Mouse (Mus musculus): ENCODE data around the gene Olfr355. TPM values are rescaled to one million over a fixed set of nuclear protein-coding genes. Genes with fewer than 3 reads are reported as not detected.

The Olfr355 gene
- polyA plus RNA-seq (2015; fragmentation: Nextera tagmentation; extraction: Ambion mirVana) = not detected in 2 replicates

GRCm38 (mm10) chr2:36928797-36929196 lies at the start of gene Olfr355:
Gene Olfr355, minus strand, starts transcription at chr2:36928897.
- H3K4me3 ChIP-seq = no peak within 1 kb of the TSS
- H3K36me3 ChIP-seq = no peaks in the 10 kb centered on the region
- H3K9ac ChIP-seq = no peak within 1 kb of the TSS
- peaks cover 14% of the 10 kb centered on the region; the same call in 1 of the 2 replicates for H3K9me3 ChIP-seq
- H3K27me3 ChIP-seq = no peaks in the 10 kb centered on the region
- no peak for ATAC-seq (ENCODE audit: insufficient number of reproducible peaks, insufficient read depth, low FRiP score, low TSS enrichment, low read depth)
- no peak within 1 kb of the TSS for H3K4me2 ChIP-seq
- H3K27ac ChIP-seq = no peak within 1 kb of the TSS
- H3K4me1 ChIP-seq = no peaks in the 10 kb centered on the region

- no peak within 1 kb of the TSS for H3K4me3 ChIP-seq
- no peak within 1 kb of the TSS for H3K9ac ChIP-seq
- no peak within 1 kb of the TSS for H3K4me2 ChIP-seq
- no peaks in the 10 kb centered on the region for H3K4me1 ChIP-seq
- H3K27ac ChIP-seq = no peak within 1 kb of the TSS
- ATAC-seq (ENCODE audit: insufficient number of reproducible peaks, insufficient read depth, low FRiP score, low TSS enrichment, low read depth) = no peak
- H3K36me3 ChIP-seq = no peaks in the 10 kb centered on the region
- WGBS = 79% methylated on average over 2 of the region's 2 CpGs
- no peaks in the 10 kb centered on the region for H3K27me3 ChIP-seq
- H3K9me3 ChIP-seq = peaks cover 13% of the 10 kb centered on the region; the same call in 1 of the 2 replicates
Observed at GRCm38 (mm10) chr2:36936821-36937220, 8.1 kb upstream of the Olfr355 start, which contains the start of gene Olfr356. Gene Olfr356, plus strand, starts transcription at chr2:36937121.

- 0 out of 2 replicates have a peak, but pooled peaks cover 9% of the 10 kb centered on the region for H3K9me3 ChIP-seq
- H3K4me2 ChIP-seq = no peak within 1 kb of the TSS
- H3K4me3 ChIP-seq = no peak within 1 kb of the TSS
- no peaks in the 10 kb centered on the region for H3K27me3 ChIP-seq
- H3K36me3 ChIP-seq = no peaks in the 10 kb centered on the region
- no peak for ATAC-seq (ENCODE audit: insufficient number of reproducible peaks, insufficient read depth, low FRiP score, low TSS enrichment, low read depth)
- H3K9ac ChIP-seq = no peak within 1 kb of the TSS
- no peak within 1 kb of the TSS for H3K27ac ChIP-seq
- H3K4me1 ChIP-seq = no peaks in the 10 kb centered on the region
Observed at GRCm38 (mm10) chr2:36905380-36905779, 23.3 kb downstream of the Olfr355 start, which contains the start of gene Olfr354. Gene Olfr354, plus strand, starts transcription at chr2:36905680.

- Histone ChIP-seq H3K27me3 (no peaks in the 10 kb centered on the region), H3K9me3 (peaks cover 20% of the 10 kb centered on the region; the same call in 1 of the 2 replicates), H3K4me2 (no peak overlapping the region), H3K36me3 (no peaks in the 10 kb centered on the region), H3K4me3 (no peak overlapping the region), H3K27ac (no peak overlapping the region), H3K9ac (no peak overlapping the region), H3K4me1 (no peaks in the 10 kb centered on the region)
- ATAC-seq (ENCODE audit: insufficient number of reproducible peaks, insufficient read depth, low FRiP score, low TSS enrichment, low read depth) = no peak
Observed at GRCm38 (mm10) chr2:36897114-36897513, 31.6 kb downstream of the Olfr355 start.

DNA sequence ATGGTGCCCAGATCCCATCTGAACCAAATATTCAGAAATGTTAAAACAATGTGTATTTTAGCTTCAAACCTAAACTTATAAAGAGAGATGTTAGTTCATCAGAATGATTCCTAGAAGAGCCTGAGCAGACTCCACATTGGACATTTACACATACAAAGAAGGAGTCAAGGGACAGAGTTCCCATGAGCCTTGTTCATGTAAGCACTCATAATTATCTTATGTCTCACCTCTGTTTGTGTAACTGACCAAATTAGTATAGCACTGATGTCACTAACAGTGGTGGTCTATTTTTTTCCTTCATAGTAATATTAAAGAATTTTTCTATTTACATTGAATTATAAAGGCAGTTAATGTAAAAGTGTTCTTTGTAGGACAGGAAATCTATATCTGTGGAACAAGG lies 35.9 kb downstream of the Olfr355 start, which contains the start of gene Olfr353:
Gene Olfr353 (minus strand): TSS at position 101 of the 400 bp plus-strand sequence.
- no peaks in the 10 kb centered on the region for H3K36me3 ChIP-seq
- no peak for ATAC-seq (ENCODE audit: insufficient number of reproducible peaks, insufficient read depth, low FRiP score, low TSS enrichment, low read depth)
- H3K27ac ChIP-seq = no peak within 1 kb of the TSS
- no peak within 1 kb of the TSS for H3K4me3 ChIP-seq
- no peak within 1 kb of the TSS for H3K4me2 ChIP-seq
- no peak within 1 kb of the TSS for H3K9ac ChIP-seq
- H3K4me1 ChIP-seq = no peaks in the 10 kb centered on the region
- no peaks in the 10 kb centered on the region for H3K27me3 ChIP-seq
- H3K9me3 ChIP-seq = peaks cover 12% of the 10 kb centered on the region

Other genes starting within 250 kb of the Olfr355 start
- gene Olfr346, start 243.1 kb downstream of the Olfr355 start, polyA plus RNA-seq (2015; fragmentation: Nextera tagmentation; extraction: Ambion mirVana) = not detected in 2 replicates
- gene Olfr347, start 197.0 kb downstream of the Olfr355 start, polyA plus RNA-seq (2015; fragmentation: Nextera tagmentation; extraction: Ambion mirVana) = not detected in 2 replicates
- gene Olfr348, start 144.6 kb downstream of the Olfr355 start, polyA plus RNA-seq (2015; fragmentation: Nextera tagmentation; extraction: Ambion mirVana) = not detected in 2 replicates
- not detected in 2 replicates for gene Olfr50, start 138.4 kb downstream of the Olfr355 start, polyA plus RNA-seq (2015; fragmentation: Nextera tagmentation; extraction: Ambion mirVana)
- not detected in 2 replicates for gene Olfr3, start 111.9 kb downstream of the Olfr355 start, polyA plus RNA-seq (2015; fragmentation: Nextera tagmentation; extraction: Ambion mirVana)
- not detected in 2 replicates for gene Olfr350, start 82.6 kb downstream of the Olfr355 start, polyA plus RNA-seq (2015; fragmentation: Nextera tagmentation; extraction: Ambion mirVana)
- gene Olfr351, start 66.2 kb downstream of the Olfr355 start, polyA plus RNA-seq (2015; fragmentation: Nextera tagmentation; extraction: Ambion mirVana) = not detected in 2 replicates
- gene Olfr352, start 60.4 kb downstream of the Olfr355 start, polyA plus RNA-seq (2015; fragmentation: Nextera tagmentation; extraction: Ambion mirVana) = not detected in 2 replicates
- not detected in 2 replicates for gene Olfr353, start 36.0 kb downstream of the Olfr355 start, polyA plus RNA-seq (2015; fragmentation: Nextera tagmentation; extraction: Ambion mirVana)
- not detected in 2 replicates for gene Olfr354, start 23.2 kb downstream of the Olfr355 start, polyA plus RNA-seq (2015; fragmentation: Nextera tagmentation; extraction: Ambion mirVana)
- not detected in 2 replicates for gene Olfr356, start 8.2 kb upstream of the Olfr355 start, polyA plus RNA-seq (2015; fragmentation: Nextera tagmentation; extraction: Ambion mirVana)
- gene Olfr357, start 64.9 kb upstream of the Olfr355 start, polyA plus RNA-seq (2015; fragmentation: Nextera tagmentation; extraction: Ambion mirVana) = not detected in 2 replicates
- not detected in 2 replicates for gene Olfr358, start 80.4 kb upstream of the Olfr355 start, polyA plus RNA-seq (2015; fragmentation: Nextera tagmentation; extraction: Ambion mirVana)
- not detected in 2 replicates for gene Olfr360, start 136.8 kb upstream of the Olfr355 start, polyA plus RNA-seq (2015; fragmentation: Nextera tagmentation; extraction: Ambion mirVana)
- gene Olfr361, start 160.4 kb upstream of the Olfr355 start, polyA plus RNA-seq (2015; fragmentation: Nextera tagmentation; extraction: Ambion mirVana) = not detected in 2 replicates
- not detected in 2 replicates for gene Olfr362, start 189.0 kb upstream of the Olfr355 start, polyA plus RNA-seq (2015; fragmentation: Nextera tagmentation; extraction: Ambion mirVana)
- 0.10 TPM in 1 of 2 replicates, not detected in the other for gene Olfr364-ps1, start 210.4 kb upstream of the Olfr355 start, polyA plus RNA-seq (2015; fragmentation: Nextera tagmentation; extraction: Ambion mirVana)